Mouse (Mus musculus) cerebellum, adult 9-11 months (tissue): ENCODE results near the gene Adcy6.
"Not testable (repeated sequence)": the region's sequence is repeated elsewhere in the genome, so short reads cannot be mapped to it uniquely, and the experiment has no call there.

Experiments
- DNase-seq: peaks from one replicate; pipeline ENCODE4 v3.0.0; 2022

Gene Adcy6

DNA sequence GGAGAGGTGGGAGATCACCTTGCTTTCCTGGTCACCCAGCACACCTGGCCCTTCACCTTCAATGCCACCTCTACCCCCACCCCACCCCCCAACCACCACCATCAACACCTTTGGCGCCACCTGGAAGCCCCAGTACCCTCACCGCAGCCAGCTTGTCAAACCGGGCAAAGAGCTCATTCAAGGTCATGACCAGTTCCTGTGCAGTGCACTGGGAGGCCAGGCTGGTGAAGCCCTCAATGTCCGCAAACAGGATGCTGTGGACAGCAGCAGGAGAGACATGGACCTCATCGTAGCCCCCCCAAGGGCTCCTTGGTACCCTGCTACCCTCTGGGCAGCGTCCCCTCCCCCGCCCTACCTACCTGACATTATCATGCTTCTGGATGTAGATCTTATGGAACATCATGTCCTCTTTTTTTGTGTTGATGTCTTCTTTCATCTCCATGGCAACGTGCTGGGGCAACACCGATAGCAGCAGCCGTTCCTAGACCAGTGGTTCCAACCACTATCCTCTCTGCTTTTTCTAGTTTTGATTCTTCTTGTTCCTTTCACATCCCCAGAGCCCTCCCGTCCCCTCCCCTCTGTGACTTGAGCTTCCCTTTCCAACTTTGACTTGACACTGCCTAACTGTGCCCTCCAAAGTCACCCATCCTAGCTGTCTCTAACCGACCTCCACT lies 9.7 kb downstream of the Adcy6 start:
- DNase-seq: no peak

DNA sequence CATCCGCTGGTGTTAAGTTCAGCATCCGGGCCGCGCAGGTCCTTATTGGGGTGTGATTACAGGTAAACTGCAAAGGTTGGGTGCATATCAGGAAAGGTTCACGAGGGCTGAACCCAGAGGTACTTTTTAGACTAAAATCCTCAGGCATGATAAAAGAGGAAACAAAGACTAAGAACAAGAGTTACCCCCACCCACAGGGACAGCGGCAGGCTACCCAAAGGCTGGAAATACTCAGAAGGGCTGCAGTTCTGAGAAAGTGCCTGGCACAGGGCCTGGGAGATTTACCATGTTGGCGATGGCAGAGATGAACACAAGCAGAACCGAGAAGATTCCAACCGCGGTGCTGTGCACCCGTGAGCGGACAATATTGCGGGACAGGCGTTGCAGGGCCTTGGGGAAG lies 13.3 kb downstream of the Adcy6 start:
- DNase-seq: no peak

GRCm38 (mm10) chr15:98595049-98595448 lies 14.8 kb downstream of the Adcy6 start:
- DNase-seq: no peak

- DNase-seq: no peak
Measured at GRCm38 (mm10) chr15:98594193-98594592, 15.7 kb downstream of the Adcy6 start.

DNA sequence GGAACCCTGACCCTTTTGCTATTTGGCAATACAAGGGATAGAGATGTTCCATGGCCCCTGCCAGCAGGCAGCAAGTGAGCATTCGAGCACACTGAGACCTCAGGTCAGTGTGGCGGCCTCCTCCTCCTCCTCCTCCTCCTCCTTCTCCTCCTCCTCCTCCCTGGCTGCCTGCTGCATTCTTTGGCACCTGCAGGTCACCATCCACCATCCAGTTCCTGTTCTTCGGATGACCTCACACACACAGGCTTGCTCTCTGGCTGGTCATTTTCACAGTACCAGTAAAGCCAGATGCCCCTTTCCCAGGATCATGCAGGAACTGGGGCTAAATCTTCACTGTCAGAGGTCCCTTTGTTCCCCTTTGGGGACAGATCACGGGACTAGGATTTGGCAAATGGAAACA lies 18.5 kb downstream of the Adcy6 start:
- DNase-seq: no peak

GRCm38 (mm10) chr15:98589640-98590336 lies 20.1 kb downstream of the Adcy6 start:
- DNase-seq: no peak

- DNase-seq: no peak
Measured at GRCm38 (mm10) chr15:98587751-98588150, 22.1 kb downstream of the Adcy6 start.

DNA sequence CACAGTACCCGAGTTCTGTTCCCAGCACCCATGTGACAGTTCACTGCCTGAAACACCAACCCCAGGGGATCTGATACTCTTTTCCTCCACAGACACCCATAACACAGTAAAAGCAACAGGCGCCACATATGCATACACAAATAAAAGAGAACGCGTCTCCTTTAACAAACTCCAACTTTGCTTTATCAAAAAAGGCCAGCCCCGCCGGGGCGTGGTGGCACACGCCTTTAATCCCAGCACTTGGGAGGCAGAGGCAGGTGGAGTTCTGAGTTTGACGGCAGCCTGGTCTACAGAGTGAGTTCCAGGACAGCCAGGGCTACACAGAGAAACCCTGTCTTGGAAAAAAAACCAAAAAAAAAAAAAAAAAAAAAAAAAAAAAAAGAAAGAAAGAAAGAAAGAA lies 23.7 kb downstream of the Adcy6 start:
- DNase-seq: not testable (repeated sequence)

DNA sequence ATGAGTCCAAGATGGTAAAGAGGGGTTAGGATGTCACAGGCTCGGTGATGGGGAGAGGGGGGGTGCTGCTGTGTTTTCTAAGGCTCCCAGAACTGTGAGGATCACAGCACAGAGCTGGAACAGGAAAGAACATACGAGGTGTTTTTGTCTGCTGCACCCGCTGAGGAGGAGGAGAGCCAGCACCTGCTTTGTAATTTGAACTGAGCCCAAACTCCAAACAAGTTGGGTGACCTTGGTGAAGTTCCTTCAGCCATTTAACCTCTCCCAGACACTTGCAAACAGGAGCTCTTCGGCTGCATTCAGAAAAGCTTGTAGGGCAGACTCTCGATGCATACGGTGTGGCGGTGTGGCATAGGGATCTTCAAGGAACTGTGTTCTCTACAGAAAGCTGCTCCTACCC lies 24.5 kb downstream of the Adcy6 start:
- DNase-seq: no peak

GRCm38 (mm10) chr15:98582996-98583395 lies 26.9 kb downstream of the Adcy6 start:
- DNase-seq: no peak

GRCm38 (mm10) chr15:98582410-98582809 lies 27.5 kb downstream of the Adcy6 start:
- DNase-seq: no peak

- peak; percentile 71 for DNase-seq
Measured at GRCm38 (mm10) chr15:98579795-98580464, 29.9 kb downstream of the Adcy6 start.

- DNase-seq: no peak
Measured at GRCm38 (mm10) chr15:98579310-98579709, 30.6 kb downstream of the Adcy6 start.

GRCm38 (mm10) chr15:98573293-98573692 lies 36.6 kb downstream of the Adcy6 start:
- no peak for DNase-seq

DNA sequence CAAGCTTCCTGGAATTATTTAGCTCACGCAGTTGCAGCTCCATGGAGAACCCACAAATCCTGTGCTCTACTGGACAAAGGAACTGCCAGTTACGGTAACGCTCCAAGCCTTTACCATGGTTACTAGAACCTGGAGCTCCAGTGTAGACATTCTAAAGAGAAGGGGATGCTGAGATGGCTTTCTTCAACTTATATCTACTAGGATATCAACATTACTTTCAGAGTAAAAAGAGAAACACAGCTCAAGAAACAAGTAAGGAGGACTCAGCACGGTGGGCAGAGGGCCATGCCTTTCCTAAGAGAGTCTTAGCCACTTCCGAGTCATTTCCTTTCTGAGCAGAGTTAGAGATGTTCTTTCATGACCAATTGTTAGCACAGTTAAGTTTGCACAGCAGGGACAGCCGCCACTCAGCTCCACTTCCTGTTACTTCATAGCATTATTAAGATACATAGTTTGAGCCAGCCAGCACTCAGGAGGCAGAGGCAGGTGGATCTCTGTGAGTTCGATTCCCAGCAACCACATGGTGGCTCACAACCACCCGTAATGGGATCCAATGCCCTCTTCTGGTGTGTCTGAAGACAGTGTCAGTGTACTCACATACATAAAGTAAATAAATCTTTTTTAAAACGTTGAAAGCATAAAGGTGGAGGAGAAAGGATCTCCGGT lies 38.9 kb downstream of the Adcy6 start, which contains the start of the genes Ccnt1 and 4930415O20Rik:
Gene Ccnt1 (minus strand): TSS at position 51 of the 666 bp plus-strand sequence.
Gene 4930415O20Rik (plus strand): TSS at position 132 of the 666 bp plus-strand sequence.
- no peak for DNase-seq

- peak; percentile 37 for DNase-seq
Measured at GRCm38 (mm10) chr15:98569795-98570365, 40.0 kb downstream of the Adcy6 start.

- no peak for DNase-seq
Measured at GRCm38 (mm10) chr15:98569216-98569615, 40.7 kb downstream of the Adcy6 start.

- DNase-seq: peak; percentile 47
Measured at GRCm38 (mm10) chr15:98568256-98569033, 41.4 kb downstream of the Adcy6 start.

DNA sequence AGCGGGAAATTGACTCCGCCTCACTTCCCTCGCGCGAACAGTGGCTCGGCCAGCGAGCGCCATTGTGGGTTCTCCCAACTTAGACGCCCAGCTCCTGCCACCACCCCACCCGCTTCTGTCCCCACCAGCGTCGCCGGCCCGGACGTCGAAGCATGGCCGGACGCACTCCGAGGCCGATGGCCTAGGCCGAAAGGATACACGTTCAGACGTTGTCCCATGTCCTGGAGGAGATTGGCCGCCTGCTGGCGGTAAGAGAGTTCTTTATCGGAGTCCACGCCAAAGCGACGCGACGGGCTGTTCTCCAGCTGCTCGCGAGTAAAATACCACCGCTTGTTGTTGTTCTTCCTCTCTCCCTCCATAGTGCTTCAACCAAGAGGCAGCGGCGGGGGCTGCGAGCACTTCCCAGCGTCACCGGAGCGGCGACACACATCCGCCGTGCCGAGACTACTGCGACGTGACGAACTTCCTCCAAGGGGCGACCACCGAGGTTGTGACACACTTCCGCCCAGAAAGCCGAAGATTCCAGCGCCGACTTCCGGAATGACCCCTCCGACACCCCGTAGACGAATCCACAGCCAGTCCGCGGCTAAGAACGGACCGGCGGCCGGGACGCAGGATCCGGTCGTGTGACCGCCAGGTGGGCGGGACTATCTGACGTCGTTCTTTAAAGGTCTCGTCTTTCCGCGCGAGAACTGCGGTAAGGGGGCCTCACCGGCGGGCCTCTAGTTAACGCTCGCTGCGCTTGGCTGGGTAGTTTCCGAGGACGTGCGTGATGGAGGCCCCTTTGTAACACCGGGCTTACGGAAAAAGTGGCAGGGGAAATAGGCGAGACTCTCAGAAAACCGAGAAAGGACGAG lies 42.4 kb downstream of the Adcy6 start:
- DNase-seq: peak; percentile 100

GRCm38 (mm10) chr15:98566973-98567277 lies 43.0 kb downstream of the Adcy6 start:
- no peak for DNase-seq

DNA sequence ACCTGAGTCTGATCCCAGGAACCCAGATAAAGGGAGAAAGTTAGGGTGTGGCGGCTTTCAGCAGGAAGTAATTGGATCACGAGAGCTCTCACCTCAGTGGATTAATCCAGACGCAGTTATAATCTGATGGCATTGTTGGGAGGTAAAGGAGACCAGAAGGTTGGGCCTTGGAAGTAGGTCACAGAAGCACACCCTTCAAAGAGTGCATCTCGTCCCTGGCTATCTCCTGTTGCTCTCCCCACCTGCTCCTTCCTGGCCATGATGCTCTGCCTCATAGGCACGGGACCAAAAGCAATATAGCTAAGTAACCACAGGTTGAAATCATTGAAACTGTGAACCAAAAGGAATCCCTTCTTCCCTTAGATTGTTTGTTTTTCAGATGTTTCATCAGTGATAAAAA lies 52.7 kb downstream of the Adcy6 start:
- peak; percentile 46 for DNase-seq
